Mouse (Mus musculus) intestine, embryonic 14.5 days (tissue): ENCODE results near the gene Tmem201. TPM values are rescaled to one million over a fixed set of nuclear protein-coding genes. Genes with fewer than 3 reads are reported as not detected.
"Not testable (repeated sequence)": the region's sequence is repeated elsewhere in the genome, so short reads cannot be mapped to it uniquely, and the experiment has no call there.

Experiments used
- ATAC-seq: fragments of 200-750 bp; cut with Nextera tagmentation; replicated peaks from 2 replicates; pipeline ENCODE4 v1.8.0; 2017; ENCODE audit warnings: low read depth, moderate number of reproducible peaks, moderate TSS enrichment, moderate library complexity; ENCODE audit not compliant: low FRiP score, low TSS enrichment
- DNase-seq: peaks from one replicate; pipeline ENCODE4 v3.0.0-alpha.2; 2018; ENCODE audit warnings: low spot score
- H3K27ac ChIP-seq: fragments of 300-500 bp; sonication (generic); 2 replicates; pipeline ENCODE4 v1.5.1; 2014; ENCODE audit warnings: low read depth, mild to moderate bottlenecking, control low read depth
- H3K27me3 ChIP-seq: fragments of 300-500 bp; sonication (generic); replicated peaks from 2 replicates; pipeline ENCODE4 v1.6.1; 2014; ENCODE audit warnings: low read length, control low read depth; ENCODE audit not compliant: control insufficient read depth, insufficient read depth
- H3K36me3 ChIP-seq: fragments of 300-500 bp; sonication (generic); 2 replicates; pipeline ENCODE4 v1.6.1; 2014; ENCODE audit warnings: low read length, control low read depth; ENCODE audit not compliant: control insufficient read depth, insufficient read depth
- H3K4me1 ChIP-seq: fragments of 300-500 bp; sonication (generic); replicated peaks from 2 replicates; pipeline ENCODE4 v1.6.1; 2014; ENCODE audit warnings: low read length, control low read depth, mixed read lengths; ENCODE audit not compliant: control insufficient read depth, insufficient read depth
- H3K4me2 ChIP-seq: fragments of 300-500 bp; sonication (generic); 2 replicates; pipeline ENCODE4 v1.6.1; 2014; ENCODE audit warnings: low read length
- H3K4me3 ChIP-seq: fragments of 300-500 bp; sonication (generic); 2 replicates; pipeline ENCODE4 v1.5.1; 2014; ENCODE audit warnings: low read depth, low read length, control low read depth, mixed read lengths
- H3K9ac ChIP-seq: fragments of 300-500 bp; sonication (generic); 2 replicates; pipeline ENCODE4 v1.6.1; 2014; ENCODE audit warnings: mild to moderate bottlenecking, low read length
- H3K9me3 ChIP-seq: fragments of 300-500 bp; sonication (generic); 2 replicates; pipeline ENCODE4 v1.6.1; 2016; ENCODE audit warnings: low read length, control low read depth; ENCODE audit not compliant: control insufficient read depth
- WGBS: fragments of 180-500 bp; shearing (Covaris S2); extraction: QIAGEN DNeasy Blood & Tissue Kit; methylation state at CpG from one replicate; pipeline ENCODE4 v1.1.7; 2014; 5-methylcytosine and 5-hydroxymethylcytosine counted together
- polyA plus RNA-seq: library from polyadenylated mRNA; unstranded; fragments of >200 nt; fragmentation: Nextera tagmentation; extraction: Ambion mirVana; gene quantifications from 2 replicates; pipeline ENCODE4 v1.2.1, GENCODE M21; 2014

Tmem201 gene
- polyA plus RNA-seq, 1 experiment from 2014 or later, result 22.2 TPM

DNA sequence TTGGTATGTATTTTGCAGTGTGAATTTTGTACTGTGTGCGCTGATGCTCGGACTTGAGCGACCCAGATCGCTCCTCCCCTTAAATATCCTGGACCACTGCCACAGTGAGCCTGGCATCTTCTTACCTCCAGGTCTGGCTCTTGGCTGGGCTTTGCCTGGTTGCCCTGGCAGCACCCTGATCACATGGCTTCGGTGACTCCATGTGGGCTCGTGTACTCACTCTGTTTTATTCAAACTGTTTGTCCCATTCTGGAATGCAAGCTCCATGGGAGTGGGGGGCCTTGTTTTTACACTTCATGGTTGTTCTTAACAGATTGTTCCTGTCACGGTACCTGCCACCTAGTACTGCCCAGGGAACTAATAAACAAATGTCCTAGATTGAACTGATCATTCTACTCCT is 37.5 kb upstream of the Tmem201 start:
- 63% methylated on average over 7 of the region's 7 CpGs for WGBS
- Histone ChIP-seq H3K36me3 (no peaks in the 10 kb centered on the region), H3K27ac (no peak overlapping the region), H3K9ac (no peak overlapping the region), H3K4me2 (no peak overlapping the region), H3K4me3 (no peak overlapping the region), H3K4me1 (peaks cover 10% of the 10 kb centered on the region), H3K27me3 (no peaks in the 10 kb centered on the region), H3K9me3 (no peaks in the 10 kb centered on the region)
- ATAC-seq (no peak), DNase-seq (no peak)

DNA sequence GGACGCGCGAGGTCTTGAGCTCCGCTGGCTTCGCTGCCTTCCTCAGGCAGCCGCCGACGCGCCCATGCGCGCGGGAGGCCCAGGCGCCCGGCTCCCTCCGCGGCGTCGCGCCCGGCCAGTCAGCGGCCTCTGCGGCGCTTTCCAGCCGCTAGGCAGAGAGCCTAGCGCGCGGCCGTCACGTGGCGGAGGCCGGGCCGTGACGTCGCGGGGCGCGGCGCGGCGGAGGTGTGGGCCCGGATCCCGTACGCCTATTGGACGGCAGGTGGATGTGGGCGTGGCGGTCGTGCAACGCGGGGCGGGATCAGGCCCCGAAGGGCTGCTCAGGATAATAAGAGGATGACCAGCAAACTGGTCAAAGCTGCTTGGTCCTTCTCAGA is 36.2 kb upstream of the Tmem201 start, which contains the start of gene Slc25a33:
TSS of gene Slc25a33 (minus strand) at position 184 of the 377 bp plus-strand sequence.
- peak; percentile 94 for DNase-seq
- H3K4me1 ChIP-seq, result peaks cover 8% of the 10 kb centered on the region
- under 1% methylated on average over 51 of the region's 51 CpGs for WGBS
- peak within 1 kb of the TSS; percentile 99 for H3K4me2 ChIP-seq
- H3K4me3 ChIP-seq, result peak within 1 kb of the TSS; percentile 74
- no peaks in the 10 kb centered on the region for H3K36me3 ChIP-seq
- H3K9ac ChIP-seq, result peak within 1 kb of the TSS; percentile 80
- H3K27me3 ChIP-seq, result no peaks in the 10 kb centered on the region
- H3K9me3 ChIP-seq, result no peaks in the 10 kb centered on the region
- peak within 1 kb of the TSS; percentile 62 for H3K27ac ChIP-seq
- ATAC-seq, result peak; percentile 98

DNA sequence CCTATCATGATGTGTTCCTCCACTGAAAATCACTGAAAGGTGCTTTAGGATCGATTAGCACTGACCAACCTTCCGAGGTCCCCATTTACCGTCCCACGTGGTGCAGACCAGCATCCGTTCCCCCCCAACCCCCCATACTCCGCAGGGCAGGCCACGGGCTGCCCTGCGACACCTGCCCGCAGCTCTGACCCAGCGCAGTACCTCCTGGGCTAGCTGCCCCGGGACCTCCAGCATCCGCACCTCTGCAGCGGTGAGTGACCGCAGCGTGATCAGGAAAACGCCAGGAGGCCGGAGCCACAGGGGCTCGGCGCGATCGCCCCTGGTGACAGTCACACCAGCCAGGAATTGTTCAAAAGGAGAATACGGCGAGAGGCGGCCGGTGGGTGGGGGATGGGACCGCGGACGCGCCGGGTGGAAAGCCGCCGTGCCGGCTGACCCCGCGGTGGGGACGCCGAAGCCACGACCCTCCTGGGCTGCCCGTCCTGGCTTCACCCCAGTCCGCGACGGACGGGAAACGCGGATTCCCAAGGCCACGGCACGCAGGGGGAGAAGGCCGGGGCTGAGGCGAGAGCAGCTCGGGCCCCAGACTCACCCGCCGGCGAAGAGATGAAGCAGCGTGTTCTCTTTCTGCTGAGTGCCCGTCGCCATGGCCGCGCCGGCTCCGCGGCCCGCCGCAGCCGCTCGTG is 35.7 kb upstream of the Tmem201 start:
- WGBS, result under 1% methylated on average over 60 of the region's 65 CpGs

DNA sequence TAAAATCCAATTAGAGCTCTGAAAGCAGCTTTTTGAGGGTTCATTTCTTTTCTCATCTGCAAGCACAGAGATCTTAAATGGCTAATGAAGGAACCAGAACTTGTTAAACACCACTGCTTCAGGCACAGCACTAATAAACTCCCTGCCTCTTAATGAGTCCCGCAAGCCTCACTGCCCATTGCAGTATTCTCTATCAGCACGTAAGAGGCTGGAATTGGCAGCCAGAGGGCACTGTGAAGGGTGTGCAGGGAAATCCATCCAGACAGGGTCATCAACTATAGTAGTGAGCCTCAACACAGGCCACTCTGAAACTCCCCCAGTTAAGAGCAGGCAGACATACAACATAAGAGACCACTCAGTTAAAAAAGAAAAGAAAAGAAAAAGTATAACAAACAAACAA is 34.5 kb upstream of the Tmem201 start:
- Histone ChIP-seq H3K9me3 (no peaks in the 10 kb centered on the region), H3K36me3 (no peaks in the 10 kb centered on the region), H3K27me3 (no peaks in the 10 kb centered on the region), H3K4me2 (no peak overlapping the region; the same call in 1 of the 2 replicates), H3K4me3 (no peak overlapping the region), H3K27ac (no peak overlapping the region), H3K4me1 (peaks cover 8% of the 10 kb centered on the region), H3K9ac (no peak overlapping the region)
- DNase-seq (no peak), ATAC-seq (no peak)
- 45% methylated on average over 2 of the region's 2 CpGs for WGBS

More for the DNA sequence above, 35.7 kb upstream of the Tmem201 start:
- Histone ChIP-seq H3K4me1 (peaks cover 8% of the 10 kb centered on the region), H3K4me3 (peak overlapping the region; percentile 74), H3K27ac (peak overlapping the region; percentile 62), H3K9ac (peak overlapping the region; percentile 80), H3K9me3 (no peaks in the 10 kb centered on the region), H3K27me3 (no peaks in the 10 kb centered on the region), H3K36me3 (no peaks in the 10 kb centered on the region), H3K4me2 (peak overlapping the region; percentile 99)
- peak; percentile 70 for ATAC-seq
- DNase-seq, result peak; percentile 89

DNA sequence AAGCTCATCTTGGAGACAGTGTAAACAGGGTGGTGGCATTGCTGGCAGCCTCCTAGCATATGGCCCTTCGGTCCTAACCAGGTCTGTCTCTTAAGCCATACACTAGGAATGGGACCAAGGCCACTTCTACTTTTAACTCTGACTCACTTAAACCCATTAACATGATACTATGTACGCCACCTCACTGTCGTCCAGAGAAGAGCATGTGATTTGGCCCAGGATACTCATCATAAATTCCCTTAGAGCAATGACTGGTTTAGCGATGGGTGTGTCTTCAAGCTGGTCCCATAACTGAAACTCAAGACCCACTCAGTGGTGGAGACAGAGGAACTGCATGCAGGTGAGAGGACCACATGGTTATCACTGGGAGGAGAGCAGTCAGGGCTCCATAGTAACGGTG is 27.4 kb upstream of the Tmem201 start:
- Histone ChIP-seq H3K9me3 (no peaks in the 10 kb centered on the region), H3K4me2 (no peak overlapping the region), H3K4me1 (no peaks in the 10 kb centered on the region), H3K36me3 (no peaks in the 10 kb centered on the region), H3K9ac (no peak overlapping the region), H3K27me3 (no peaks in the 10 kb centered on the region), H3K4me3 (no peak overlapping the region), H3K27ac (no peak overlapping the region)
- no peak for ATAC-seq
- no peak for DNase-seq
- 84% methylated on average over 5 of the region's 5 CpGs for WGBS

DNA sequence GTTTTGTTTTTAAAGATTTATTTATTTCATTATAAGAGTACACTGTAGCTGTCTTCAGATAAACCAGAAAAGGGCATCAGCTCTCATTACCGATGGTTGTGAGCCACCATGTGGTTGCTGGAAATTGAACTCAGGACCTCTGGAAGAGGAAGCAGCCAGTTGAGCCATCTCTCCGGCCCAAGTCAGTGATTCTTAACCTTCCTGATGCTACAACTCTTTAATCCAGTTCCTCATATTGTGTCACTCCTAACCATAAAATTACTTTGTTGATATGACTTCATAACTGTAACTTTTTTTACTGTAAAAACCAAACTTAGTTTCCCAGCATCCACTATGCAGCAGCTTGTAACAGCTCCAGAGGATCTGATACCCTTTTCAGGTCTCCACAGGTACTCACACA is 25.5 kb upstream of the Tmem201 start:
- Histone ChIP-seq H3K9ac (no peak overlapping the region), H3K4me1 (no peaks in the 10 kb centered on the region), H3K4me2 (no peak overlapping the region), H3K9me3 (no peaks in the 10 kb centered on the region), H3K27ac (no peak overlapping the region), H3K27me3 (no peaks in the 10 kb centered on the region), H3K36me3 (no peaks in the 10 kb centered on the region; the same call in 1 of the 2 replicates), H3K4me3 (no peak overlapping the region)
- DNase-seq (no peak), ATAC-seq (no peak)
- WGBS, result 81% methylated on average over 2 of the region's 2 CpGs

DNA sequence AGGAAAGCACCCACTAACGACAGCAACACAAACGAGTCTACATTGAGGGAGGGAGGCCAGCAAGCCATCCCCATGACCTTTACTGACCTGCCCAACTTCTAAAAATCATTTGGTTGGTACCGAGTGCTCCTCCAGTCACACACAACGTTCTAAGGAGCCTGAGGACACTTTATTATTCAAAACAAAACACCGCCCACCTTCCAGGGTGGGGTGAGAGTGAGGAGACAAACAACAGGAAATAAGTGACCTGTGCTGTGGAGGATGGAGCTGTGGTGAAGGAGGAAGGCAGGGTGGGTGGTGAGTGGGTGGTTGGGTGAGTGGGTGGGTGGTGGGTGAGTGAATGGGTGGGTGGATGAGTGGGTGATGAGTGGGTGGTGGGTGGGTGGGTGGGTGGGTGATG is 21.7 kb upstream of the Tmem201 start:
- H3K9ac ChIP-seq, result no peak overlapping the region
- H3K4me3 ChIP-seq, result no peak overlapping the region
- H3K27me3 ChIP-seq, result no peaks in the 10 kb centered on the region
- ATAC-seq (no peak), DNase-seq (no peak)
- no peaks in the 10 kb centered on the region for H3K4me1 ChIP-seq
- H3K9me3 ChIP-seq, result no peaks in the 10 kb centered on the region
- no peak overlapping the region for H3K4me2 ChIP-seq
- 64% methylated on average over 5 of the region's 5 CpGs for whole genome bisulfite sequencing
- H3K36me3 ChIP-seq, result peaks cover 8% of the 10 kb centered on the region
- H3K27ac ChIP-seq, result no peak overlapping the region

DNA sequence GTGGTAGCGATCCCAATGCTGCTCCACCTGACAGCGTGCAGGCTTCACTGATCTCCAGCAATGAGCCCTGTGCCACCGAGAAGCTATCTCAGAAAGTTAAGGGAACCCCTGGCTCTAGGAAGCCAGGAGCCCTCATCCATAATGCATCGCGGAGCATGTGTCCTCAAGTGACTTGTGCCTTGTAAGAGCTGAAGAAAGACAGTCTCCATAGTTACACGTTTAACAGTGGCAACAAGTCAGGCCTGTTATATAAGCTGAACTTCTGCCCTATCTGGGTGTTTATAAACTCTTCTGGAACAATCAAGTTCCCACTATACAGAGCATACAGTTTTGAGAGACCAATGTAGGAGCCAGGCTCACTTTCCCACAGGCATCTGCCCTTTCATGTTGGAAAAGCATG is 20.6 kb upstream of the Tmem201 start:
- no peaks in the 10 kb centered on the region for H3K27me3 ChIP-seq
- ATAC-seq (no peak), DNase-seq (no peak)
- WGBS, result 65% methylated on average over 6 of the region's 6 CpGs
- no peaks in the 10 kb centered on the region for H3K9me3 ChIP-seq
- H3K9ac ChIP-seq, result no peak overlapping the region
- no peaks in the 10 kb centered on the region for H3K4me1 ChIP-seq
- H3K4me2 ChIP-seq, result no peak overlapping the region
- H3K27ac ChIP-seq, result no peak overlapping the region
- H3K36me3 ChIP-seq, result peaks cover 11% of the 10 kb centered on the region
- no peak overlapping the region for H3K4me3 ChIP-seq

DNA sequence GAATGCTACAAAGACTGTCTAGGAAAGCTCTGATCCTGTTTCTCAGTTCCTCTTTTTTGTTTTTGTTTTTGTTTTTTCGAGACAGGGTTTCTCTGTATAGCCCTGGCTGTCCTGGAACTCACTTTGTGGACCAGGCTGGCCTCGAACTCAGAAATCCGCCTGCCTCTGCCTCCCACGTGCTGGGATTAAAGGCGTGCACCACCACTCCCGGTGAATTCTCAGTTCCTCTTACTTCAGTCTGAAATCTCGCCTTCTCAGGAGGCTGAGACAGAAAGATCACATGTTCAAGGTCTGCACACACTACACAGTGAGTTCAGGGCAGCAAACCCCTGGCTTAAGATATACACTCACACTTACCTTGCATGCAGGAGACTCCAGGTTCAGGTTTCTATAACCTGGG is 18.7 kb upstream of the Tmem201 start:
- not testable (repeated sequence) for ATAC-seq, H3K9me3 ChIP-seq, H3K9ac ChIP-seq, H3K4me1 ChIP-seq, H3K27me3 ChIP-seq, H3K4me3 ChIP-seq, H3K27ac ChIP-seq, DNase-seq, H3K4me2 ChIP-seq
- H3K36me3 ChIP-seq, result peaks cover 11% of the 10 kb centered on the region
- 85% methylated on average over 7 of the region's 7 CpGs for WGBS
